Mouse (Mus musculus): ENCODE results near the gene Pi4k2b. TPM values are rescaled to one million over a fixed set of nuclear protein-coding genes. Genes with fewer than 3 reads are reported as not detected.
A peak's percentile ranks its signal among the peaks of the same experiment; 100 is the strongest.
"Not testable (repeated sequence)": the region's sequence is repeated elsewhere in the genome, so short reads cannot be mapped to it uniquely, and the experiment has no call there.

Gene Pi4k2b
- total RNA-seq, 2 experiments from 2014 or later, result 2.1 to 2.9 TPM

- no peak overlapping the region for H3K4me3 ChIP-seq
- no peak for TF ChIP-seq CTCF (conservative IDR thresholded peaks at IDR 0.05)
- DNase-seq (ENCODE audit: low spot score in 2 of 2), result no peak
- no peak overlapping the region for H3K27ac ChIP-seq
These were observed 7.4 kb downstream of the Pi4k2b start for GRCm38 (mm10) chr5:52748732-52749131.

GRCm38 (mm10) chr5:52753146-52753545 is 11.8 kb downstream of the Pi4k2b start:
- no peak for TF ChIP-seq CTCF (conservative IDR thresholded peaks at IDR 0.05)
- no peak overlapping the region for H3K27ac ChIP-seq
- H3K4me3 ChIP-seq, result no peak overlapping the region
- no peak for DNase-seq (ENCODE audit: low spot score in 2 of 2)

DNA sequence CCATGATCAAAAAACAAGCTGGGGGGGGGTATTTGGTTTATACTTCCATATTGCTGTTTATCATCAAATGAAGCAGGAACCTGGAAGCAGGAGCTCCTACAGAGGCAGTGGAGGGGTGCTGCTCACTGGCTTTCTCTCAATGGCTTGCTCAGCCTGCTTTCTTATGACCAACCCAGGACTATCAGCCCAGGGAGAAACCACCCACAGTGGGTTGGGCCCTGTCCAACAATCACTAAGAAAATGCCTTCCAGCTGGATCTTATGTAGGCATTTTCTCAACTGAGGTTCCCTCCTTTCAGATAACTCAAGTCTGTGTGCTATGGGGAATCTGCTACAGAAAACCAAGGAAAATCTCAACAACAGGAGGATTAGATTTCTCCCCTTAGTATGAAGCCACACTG is 12.8 kb downstream of the Pi4k2b start:
- H3K27ac ChIP-seq, result no peak overlapping the region
- no peak for DNase-seq (ENCODE audit: low spot score in 2 of 2)
- no peak for TF ChIP-seq CTCF (conservative IDR thresholded peaks at IDR 0.05)
- no peak overlapping the region for H3K4me3 ChIP-seq

DNA sequence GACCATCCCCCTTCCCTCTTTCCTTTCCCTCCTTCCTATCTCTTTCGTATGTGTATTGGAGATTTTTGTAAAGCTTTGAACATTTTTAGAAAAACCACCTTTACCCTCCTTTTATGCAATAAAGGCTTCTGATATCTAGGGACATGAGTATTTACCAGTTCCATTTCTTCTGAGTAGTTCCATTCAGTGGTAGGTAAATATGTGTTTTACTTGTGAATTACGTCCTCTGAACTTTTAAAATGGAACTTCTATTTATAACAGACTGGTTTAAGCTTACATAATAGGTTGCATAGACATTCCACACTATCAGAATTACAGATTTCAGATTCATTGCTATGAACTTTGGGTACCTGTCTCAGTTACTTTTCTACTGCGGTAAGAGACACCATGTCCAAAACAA is 14.0 kb downstream of the Pi4k2b start:
- Histone ChIP-seq H3K4me3 (no peak overlapping the region), H3K27ac (no peak overlapping the region)
- no peak for TF ChIP-seq CTCF (conservative IDR thresholded peaks at IDR 0.05)
- DNase-seq (ENCODE audit: low spot score in 2 of 2), result no peak

- DNase-seq (ENCODE audit: low spot score in 2 of 2), result no peak
- Histone ChIP-seq H3K4me3 (no peak overlapping the region), H3K27ac (no peak overlapping the region)
- no peak for TF ChIP-seq CTCF (conservative IDR thresholded peaks at IDR 0.05)
These were observed 14.6 kb downstream of the Pi4k2b start for GRCm38 (mm10) chr5:52755989-52756388.

GRCm38 (mm10) chr5:52762586-52762985 is 21.2 kb downstream of the Pi4k2b start:
- Histone ChIP-seq H3K27ac (no peak overlapping the region), H3K4me3 (no peak overlapping the region)
- no peak for TF ChIP-seq CTCF (conservative IDR thresholded peaks at IDR 0.05)
- DNase-seq (ENCODE audit: low spot score in 2 of 2), result no peak

- TF ChIP-seq CTCF (conservative IDR thresholded peaks at IDR 0.05), result no peak
- H3K27ac ChIP-seq, result no peak overlapping the region
These were observed 32.9 kb downstream of the Pi4k2b start for GRCm38 (mm10) chr5:52774267-52774666.

DNA sequence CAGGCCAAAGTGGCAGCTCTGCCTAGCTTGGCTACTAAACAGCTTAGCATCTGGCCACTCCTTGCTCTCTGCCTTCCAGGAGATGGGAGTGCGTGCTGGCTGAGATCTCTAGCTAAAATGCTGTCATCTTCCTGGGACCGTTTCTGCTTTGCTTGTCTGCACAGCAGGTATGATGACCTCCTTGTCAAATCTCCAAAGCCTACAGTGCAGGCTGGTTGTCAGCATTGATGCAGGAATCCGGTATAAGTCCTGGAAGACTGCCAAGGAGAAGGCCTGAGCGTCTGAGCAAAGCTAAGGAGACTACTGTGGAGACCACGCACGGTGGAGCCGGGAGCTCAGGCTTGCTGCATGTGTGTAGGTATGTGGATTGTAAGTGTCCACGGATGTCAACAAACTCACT is 33.9 kb downstream of the Pi4k2b start, which contains the start of gene Zcchc4:
Gene Zcchc4, plus strand, starts transcription at position 173 of the 400 bp plus-strand sequence.
- no peak within 1 kb of the TSS for H3K27ac ChIP-seq
- H3K4me3 ChIP-seq, result no peak within 1 kb of the TSS
- TF ChIP-seq CTCF (conservative IDR thresholded peaks at IDR 0.05), result no peak
- DNase-seq (ENCODE audit: low spot score in 2 of 2), result no peak

More at GRCm38 (mm10) chr5:52774267-52774666, 32.9 kb downstream of the Pi4k2b start:
- no peak overlapping the region for H3K4me3 ChIP-seq
- DNase-seq (ENCODE audit: low spot score in 2 of 2), result no peak

DNA sequence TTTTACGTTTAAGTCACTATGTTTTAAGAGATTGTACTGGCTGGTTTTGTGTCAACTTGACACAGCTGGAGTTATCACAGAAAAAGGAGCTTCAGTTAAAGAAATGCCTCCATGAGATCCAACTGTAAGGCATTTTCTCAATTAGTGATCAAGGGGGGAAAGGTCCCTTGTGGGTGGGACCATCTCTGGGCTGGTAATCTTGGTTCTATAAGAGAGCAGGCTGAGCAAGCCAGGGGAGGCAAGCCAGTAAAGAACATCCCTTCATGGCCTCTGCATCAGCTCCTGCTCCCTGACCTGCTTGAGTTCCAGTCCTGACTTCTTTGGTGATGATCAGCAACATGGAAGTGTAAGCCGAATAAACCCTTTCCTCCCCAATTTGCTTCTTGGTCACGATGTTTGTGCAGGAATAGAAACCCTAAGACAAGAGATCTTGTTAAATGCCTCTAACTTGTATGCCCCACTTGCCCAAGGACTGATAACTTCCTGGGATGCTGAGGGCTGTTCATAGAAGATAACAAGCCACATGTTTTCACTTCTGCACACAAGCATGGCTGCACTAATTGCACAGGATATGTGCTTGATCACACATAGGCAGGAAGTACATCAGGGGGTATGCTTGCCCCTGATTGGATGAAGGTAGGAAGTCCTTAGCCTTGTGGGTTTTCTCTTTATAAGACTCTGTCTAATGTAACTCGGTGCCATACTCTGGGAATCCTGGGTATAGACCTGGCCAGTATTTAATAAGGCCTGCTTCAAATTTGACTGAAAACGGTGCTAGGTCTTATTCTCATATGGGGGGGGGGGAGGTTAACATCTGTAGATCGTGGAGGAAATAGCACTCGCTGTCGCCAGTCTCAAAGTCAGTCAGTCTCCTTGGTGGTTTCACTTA is 35.3 kb downstream of the Pi4k2b start:
- DNase-seq (ENCODE audit: low spot score in 2 of 2); H3K4me3 ChIP-seq; H3K27ac ChIP-seq: not testable (repeated sequence)

- Histone ChIP-seq H3K4me3 (peak overlapping the region; percentile 95), H3K27ac (peak overlapping the region; percentile 87)
- TF ChIP-seq CTCF (conservative IDR thresholded peaks at IDR 0.05), result peak; percentile 88
- DNase-seq (ENCODE audit: low spot score in 2 of 2), result peak; percentile 88
These were observed 41.3 kb downstream of the Pi4k2b start for GRCm38 (mm10) chr5:52782523-52783250.

GRCm38 (mm10) chr5:52783251-52783620 is 41.9 kb downstream of the Pi4k2b start:
- no peak for TF ChIP-seq CTCF (conservative IDR thresholded peaks at IDR 0.05)
- peak overlapping the region; percentile 87 for H3K27ac ChIP-seq
- DNase-seq (ENCODE audit: low spot score in 2 of 2), result no peak
- peak overlapping the region; percentile 95 for H3K4me3 ChIP-seq

DNA sequence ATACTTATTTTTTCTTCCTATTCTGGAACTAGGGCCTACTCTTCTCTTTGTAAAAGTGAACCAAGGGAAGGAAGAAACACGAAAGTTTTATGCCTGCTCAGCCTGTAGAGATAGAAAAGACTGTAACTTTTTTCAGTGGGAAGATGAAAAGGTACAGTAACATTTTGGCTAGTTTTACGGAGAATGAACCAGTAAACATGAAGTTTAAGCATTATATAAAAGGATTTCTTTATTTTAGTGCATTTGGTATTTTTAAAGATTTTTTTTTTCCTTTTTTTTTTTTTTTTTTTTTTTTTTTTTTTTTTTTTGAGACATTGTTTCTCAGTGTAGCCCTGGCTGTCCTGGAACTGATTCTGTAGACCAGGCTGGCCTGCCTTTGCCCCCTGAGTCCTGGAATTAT is 42.6 kb downstream of the Pi4k2b start:
- no peak overlapping the region for H3K27ac ChIP-seq
- TF ChIP-seq CTCF (conservative IDR thresholded peaks at IDR 0.05), result no peak
- DNase-seq (ENCODE audit: low spot score in 2 of 2), result no peak
- peak overlapping the region; percentile 95 for H3K4me3 ChIP-seq

GRCm38 (mm10) chr5:52786556-52787322 is 45.4 kb downstream of the Pi4k2b start:
- DNase-seq (ENCODE audit: low spot score in 2 of 2), result no peak
- Histone ChIP-seq H3K4me3 (no peak overlapping the region), H3K27ac (no peak overlapping the region)
- no peak for TF ChIP-seq CTCF (conservative IDR thresholded peaks at IDR 0.05)
